Mouse (Mus musculus) thymus, postnatal 10 days (tissue): ENCODE measurements around the gene Macrod2.
"Not testable (repeated sequence)": the region's sequence is repeated elsewhere in the genome, so short reads cannot be mapped to it uniquely, and the experiment has no call there.

Source experiments
- DNase-seq, 2 experiments: peaks; one replicate each; pipeline ENCODE4 v3.0.0; 2021; ENCODE audit warnings: low spot score in 2 of 2

Gene Macrod2

DNA sequence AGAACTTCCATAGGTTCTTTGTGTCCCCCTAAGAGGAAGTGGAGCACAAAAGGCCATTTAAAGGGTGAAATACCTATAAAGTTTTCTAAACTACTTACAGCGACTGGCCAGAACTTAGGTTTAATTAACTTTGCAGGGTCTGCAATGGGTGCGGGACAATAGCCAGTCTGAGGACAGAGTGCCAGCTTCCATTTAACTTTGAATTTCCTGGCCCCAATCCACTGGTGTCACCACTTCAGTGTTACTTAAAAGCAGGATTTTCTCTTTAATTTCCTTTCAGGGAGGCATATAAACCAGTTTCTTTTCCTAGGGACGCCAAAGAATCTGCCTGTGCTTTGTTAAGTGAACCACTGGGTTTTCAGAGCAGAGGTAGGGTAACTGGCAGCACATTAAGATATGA lies 303.5 kb downstream of the Macrod2 start:
- DNase-seq = no peak

DNA sequence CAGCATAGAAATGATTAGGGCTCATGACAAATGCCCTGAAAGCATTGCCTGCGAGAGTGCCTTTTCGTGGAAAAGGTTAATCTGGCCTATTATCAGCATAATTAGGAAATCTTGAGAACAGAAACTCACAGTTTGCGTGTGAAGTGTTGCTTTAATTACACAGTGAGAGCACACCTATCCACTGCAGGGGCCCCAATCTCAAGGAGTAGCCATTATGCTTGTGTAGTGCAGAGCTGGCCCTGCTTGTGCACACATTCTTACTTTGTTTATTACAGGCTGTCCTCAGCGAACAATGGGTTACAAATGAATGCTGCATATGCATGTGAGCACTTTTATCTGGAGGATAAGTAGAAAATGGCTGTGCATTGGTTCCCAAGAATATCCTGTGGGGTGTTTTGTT lies 308.3 kb downstream of the Macrod2 start:
- DNase-seq = no peak

DNA sequence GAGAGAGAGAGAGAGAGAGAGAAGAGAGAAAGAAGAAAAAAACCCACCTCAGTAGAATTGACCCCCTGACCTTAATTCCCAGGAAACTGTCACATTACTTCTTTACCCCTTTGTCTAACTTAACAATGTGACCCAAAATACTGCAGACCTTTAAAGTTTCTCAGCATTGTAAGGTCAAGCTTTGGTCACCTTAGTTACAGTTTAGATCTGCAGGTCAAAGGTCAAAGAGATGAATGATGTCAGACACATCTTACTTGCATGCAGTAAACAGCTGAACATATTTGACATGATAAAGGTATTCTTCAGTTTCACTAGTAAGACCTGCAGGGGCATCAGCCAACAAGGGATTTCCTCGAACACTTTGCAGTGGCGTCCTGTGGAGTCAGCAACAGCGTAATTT lies 309.0 kb downstream of the Macrod2 start:
- no peak for DNase-seq

DNA sequence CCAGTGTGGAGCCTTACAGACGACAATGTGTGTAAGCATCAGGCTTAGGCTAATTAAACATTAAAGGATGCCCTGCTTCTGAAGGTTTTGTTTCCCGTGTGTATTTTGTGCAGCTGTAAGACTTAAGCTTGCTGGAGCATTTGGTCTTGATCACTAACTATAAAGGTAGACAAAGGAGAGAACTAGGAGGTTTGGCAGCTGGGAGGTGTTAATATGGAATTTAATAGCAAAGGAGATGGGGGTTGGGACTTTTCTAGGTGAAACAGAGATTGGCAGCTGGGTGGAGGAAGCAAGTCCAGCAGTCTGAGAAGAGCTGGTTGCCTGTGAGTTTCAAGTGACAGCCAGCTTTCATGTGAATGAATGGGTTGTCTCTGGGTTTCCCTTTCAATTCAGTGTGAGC lies 310.2 kb downstream of the Macrod2 start:
- DNase-seq = no peak

DNA sequence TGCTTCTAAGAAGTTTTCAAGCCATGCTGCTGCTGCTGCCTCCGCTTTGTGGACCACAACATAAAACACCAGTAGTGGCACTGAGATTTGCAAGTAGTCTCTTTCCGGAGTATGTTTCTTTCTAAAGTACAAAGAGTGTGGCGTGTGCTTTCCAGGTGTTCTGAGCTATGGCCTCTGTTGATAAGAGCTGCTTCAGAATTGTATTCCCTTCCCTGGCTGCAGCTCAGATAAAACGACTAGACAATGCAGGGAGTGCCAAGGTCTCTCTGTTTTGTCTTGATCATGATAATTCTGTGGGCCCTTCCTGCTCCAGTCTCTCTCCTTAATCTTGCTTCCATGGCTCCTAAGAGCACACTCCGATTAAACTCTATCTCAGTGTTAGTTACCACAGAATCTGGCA lies 312.4 kb downstream of the Macrod2 start:
- no peak for DNase-seq

DNA sequence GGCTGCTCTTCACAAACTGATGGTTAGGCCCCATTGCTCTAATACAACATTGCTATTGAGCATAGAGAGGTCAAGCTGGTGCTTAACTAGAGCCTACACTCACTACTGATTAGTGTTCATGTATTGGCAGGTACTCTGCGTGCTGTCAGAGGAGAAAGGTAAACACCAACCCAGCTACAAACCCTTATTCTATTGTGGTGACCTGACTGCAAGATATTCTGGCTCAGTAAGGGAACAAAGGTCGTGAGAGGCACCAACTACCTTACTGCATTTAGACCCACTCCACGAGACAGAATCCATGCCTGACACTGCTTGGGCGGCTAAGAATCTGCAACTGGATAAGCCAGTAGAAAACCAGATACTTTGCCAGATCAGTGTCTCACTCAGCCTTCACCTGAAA lies 320.7 kb downstream of the Macrod2 start:
- DNase-seq = no peak

DNA sequence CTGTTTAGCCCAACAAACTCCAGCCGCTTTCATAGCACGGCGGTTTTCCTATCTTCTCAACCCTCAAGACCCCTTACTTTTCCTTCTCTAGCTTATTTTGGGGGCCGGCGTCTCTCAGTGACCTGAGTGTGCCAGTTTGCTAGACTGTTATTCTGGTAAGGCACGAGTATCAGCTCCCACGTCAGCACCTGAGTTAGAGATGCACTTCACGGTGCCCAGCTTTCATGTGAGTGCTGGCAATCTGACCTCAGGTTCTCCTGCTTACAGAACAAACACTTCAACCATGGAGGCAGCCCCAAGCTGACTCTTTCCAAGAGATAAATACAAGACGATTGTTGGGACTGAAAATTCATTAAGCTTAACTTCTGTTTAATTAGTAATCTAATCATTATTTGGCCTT lies 322.3 kb downstream of the Macrod2 start:
- DNase-seq = no peak

DNA sequence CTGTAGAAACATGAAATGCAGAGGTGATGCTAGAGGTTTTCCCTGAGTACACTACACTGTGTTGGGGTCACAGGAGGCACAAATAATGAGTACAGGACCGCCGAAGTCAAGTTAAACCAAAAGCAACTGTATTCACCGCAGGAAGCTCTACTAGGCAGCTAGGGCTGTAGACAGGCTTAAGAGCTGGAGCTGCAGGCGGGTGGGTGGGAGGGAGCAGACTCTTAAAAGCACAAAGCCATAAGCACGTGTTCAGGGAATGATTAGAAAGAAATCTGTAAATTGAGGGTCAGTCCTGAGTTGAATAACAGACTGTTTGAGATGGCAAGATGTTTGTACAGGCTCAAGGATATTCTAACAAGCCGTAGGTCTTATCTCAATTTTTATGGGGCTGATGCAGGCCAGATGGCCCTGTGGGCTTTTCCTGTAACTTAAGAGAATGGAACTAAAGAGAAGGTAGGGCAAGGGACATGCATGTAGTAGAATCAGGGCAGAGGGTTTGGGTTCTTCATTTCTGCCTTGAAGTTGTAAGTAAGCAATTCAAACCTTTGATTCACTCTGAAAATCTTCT lies 337.6 kb downstream of the Macrod2 start:
- no peak for DNase-seq

DNA sequence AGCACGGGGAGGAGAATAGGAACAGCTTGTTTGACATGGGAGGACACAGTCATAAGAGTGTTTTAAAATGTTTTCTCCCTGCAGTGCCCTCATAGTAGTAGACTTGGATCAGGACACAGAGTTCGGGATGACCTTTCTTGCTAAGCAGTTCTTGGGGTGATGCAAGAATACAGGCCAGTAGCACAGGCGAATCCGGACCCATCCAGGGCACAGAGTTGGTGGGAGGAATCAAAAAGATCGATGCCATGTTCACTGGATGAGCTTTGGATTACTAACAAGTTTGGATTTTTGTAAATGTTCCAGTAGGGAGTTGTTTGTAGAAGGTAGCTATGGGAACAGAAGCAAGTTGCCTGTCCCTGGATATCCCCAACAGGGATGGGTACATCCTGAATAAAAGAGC lies 345.4 kb downstream of the Macrod2 start:
- DNase-seq = no peak

DNA sequence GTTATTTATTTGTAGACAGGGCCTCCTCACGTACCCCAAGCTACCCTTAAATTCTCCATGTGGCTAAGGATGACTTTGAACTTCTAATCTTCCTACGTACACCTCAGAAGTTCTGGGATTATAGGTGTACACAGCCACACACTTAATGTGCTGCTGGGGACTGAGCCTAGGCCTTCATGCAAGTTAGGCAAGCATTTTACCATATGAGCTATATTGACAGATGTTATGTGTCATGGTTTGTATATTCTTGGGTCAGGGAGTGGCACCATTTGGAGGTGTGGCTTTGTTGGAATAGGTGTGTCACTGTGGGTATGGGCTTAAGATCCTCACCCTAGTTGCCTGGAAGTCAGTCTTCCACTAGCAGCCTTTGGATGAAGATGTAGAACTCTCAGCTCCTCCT lies 347.8 kb downstream of the Macrod2 start:
- DNase-seq = not testable (repeated sequence)

DNA sequence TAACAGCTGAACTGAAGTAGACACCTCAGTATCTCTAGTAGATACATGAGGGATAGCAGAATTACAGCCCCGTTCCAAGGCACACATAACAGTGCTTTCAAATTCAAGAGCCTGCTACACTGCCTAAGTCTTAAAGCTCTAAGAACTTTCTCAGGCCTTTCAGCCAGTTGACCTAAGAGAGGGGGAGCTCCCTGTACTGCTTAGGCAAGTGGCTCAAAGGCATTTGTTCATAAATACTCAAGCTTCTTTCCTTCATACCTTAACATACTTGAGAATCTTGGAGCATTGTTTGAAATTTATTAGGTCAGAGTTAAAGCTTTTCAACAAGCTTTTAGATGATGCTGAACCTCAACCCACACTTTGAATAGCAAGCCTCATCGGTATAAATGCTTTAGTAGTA lies 363.8 kb downstream of the Macrod2 start:
- no peak for DNase-seq

DNA sequence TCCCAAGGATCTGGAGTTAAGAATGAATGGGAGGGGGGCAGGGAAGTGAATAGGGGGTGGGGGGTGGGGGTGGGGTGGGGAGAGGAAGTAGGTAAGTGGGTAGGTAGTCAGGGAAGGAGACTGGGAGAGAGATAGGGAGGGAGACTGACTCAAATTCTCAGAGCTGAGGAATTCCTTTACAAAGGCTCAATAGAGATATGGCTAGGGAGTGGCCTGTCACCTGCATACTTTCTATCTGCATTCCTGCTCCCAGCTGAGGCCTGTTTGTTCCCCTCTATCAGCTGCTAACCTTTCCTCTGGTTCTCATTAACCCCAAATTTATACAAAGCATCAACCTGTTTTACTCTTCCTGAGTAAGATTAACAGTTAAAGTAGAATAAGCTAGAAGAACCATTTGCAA lies 364.6 kb downstream of the Macrod2 start:
- no peak for DNase-seq

DNA sequence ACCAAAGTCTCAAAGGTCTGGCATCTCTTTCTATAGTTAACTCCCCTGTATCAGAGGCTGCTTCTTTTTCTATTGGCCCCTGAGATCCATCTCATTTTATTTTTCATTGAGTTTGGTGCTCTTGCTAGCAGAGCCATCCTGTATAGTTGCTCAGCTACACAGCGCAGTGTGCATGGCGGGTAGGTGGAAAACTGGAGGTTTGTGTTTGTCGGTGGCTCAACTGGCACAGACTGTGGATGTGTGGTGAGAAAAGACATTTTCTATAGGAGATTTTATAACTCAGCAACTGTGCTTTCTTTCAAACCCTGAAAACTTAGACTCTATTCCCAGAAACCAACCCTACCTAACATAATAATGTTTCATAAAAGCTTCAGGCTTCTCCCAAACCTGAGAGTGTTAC lies 365.0 kb downstream of the Macrod2 start:
- DNase-seq = no peak

DNA sequence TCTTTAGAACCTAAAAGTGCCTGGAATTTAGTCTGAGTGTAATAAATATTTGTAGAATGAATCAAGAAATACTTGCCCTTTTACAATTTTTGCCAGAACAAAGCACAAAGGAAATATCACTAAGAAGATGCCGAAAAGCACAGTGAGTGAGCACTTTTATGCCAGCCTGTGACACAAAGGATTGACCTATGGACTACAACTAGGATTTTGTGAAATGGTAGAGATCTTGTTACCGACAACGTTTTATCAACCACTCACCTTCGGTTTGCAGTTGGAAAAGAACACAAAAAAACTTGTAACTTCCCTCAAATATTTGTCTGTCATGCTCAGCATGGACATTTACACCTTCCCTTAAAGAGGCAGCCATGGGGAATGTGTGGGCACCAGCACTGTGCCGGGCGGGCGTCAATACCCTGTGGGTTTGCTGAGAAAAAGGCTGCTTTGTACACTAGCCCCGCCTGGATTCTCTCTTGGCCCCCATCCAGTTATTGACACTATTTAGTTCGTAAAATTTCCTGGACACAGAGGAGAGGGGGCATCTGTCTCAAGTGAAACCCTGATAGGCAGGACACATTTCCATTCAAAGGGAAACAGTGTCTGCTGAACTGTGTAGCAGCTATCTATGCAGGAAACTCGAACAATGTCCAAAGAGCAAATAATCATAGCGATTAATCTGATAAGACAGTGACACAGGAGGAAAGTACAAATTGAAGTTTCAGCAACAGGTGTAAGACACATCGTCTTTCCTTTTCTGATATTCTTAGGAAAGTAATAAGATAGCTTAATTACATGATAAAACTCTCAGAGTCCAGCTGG lies 368.2 kb downstream of the Macrod2 start:
- no peak for DNase-seq

DNA sequence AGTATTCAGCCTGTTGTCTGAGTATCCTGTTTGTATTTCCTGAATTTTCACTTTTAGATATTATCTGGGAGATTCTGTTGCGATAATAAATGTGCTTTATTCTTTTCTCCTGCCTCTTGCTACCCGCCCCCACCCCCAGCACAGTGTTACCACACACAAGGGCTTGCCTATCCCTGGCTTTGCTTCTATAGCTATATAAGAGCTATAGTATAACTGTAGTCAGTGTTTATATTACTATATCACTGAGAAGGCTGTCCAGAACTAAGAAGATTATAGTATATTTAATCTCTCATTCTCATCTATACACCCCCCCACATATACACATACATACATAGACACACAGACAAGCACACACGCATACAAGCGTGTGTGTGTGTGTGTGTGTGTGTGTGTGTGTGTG lies 374.4 kb downstream of the Macrod2 start:
- no peak for DNase-seq

DNA sequence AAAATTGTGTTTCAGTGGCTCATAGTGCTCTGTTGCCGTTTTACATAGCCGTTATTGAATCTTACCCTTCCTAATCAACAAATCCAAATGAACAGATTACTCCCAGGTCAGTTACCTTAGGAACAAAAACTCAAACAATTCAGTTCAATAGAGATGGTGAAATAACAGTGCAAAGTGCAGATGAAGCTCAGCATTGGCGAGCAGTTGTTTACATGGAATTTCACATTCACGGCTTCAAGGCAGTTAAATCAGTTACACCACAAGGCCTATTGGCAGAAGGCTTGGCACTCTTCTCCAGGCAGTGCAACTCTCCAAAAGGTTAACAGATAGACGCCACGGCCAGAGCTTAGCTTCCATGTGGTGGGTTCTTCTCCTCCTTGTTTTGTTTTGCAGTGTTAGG lies 377.7 kb downstream of the Macrod2 start:
- DNase-seq = no peak

DNA sequence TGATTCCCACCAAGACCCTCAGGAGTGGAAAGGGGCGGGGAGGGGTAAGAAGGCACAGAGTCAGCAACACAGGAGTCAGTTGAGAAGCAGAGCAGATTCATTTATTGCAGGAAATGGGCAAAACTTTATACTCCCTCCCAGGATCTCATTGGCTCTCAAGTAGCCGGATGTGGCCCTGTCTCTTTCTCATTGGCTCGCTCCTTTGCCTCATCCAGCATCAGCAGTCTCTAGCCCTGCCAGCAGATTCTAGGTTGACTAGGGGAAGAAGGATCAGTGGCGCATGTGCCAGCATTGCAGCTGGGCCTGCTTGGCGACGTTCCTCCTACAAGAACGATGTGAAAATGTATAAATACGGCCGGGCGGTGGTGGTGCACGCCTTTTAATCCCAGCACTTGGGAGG lies 378.3 kb downstream of the Macrod2 start:
- DNase-seq = no peak

DNA sequence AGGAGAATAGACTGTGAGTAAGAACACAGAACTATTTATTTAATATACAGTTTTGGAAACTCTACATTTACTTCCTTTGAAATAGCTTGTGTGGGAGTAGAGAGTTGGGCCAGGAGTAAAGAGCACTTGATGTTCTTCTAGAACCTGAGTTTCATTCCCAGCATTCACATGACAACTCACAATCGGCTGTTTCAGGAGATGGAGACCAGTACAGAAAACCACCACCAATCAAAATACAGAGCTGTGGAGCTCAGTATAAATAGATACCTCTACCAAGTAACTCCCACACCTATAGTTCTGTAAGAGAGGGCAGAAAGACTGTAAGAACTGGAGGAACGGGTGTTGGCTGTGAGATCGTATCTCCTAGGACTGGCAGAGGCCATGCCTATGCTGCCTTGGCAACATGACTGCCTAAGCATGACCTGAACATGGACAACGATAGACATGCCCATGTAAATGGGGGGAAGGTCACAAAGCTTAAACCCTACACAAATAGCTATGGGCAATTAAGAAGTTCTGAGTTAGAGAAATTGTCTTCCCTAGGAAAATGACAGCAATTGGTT lies 379.8 kb downstream of the Macrod2 start:
- no peak for DNase-seq

DNA sequence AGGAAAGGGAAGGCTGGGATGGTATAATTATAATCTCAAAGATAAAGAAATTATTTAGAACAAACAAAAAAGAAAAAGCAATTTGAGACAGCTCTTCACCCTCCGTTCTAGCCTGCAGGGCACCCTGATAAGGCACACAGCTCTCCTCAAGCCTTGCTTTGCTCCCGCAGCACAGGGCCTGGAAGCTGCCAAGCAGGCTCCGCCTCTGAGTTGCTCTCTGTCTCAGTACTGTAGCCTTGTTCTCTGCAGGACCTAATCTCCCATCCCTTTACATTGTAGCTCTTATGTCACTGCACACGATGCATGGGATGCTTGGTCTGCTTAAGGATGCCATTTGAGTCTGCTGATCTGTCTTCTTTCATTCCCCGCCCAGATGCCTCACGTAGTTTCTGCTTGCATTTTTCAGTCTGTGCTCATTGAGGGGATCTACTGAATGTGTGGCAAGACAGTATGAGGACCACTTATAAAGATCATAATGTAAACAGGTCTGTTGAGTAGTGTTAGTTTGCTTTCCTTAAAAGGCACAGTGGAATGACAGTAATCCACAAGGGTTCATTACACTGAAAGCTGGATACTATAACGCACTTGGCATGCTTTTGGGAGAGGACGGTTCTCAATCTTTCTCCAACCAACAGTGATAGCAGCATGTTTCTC lies 380.5 kb downstream of the Macrod2 start:
- DNase-seq = no peak

DNA sequence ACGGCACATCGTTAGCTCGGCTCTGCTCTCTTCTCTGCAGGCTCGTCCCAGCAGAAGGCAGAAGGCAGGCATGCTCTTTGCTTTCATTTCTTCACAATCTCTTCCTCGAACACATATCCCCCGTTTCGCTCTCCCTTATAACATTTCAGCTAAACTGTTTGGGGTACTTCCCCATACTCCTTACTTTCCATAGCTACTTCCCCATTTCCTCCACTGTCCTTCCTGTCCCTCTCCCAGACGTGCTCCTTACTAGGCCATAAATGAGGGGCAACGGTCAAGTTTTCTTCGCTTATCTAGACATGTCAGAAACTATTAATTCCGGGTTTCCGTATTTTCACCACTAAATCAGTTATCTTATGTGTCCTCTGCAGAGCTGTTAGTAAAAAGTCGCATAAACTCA lies 383.1 kb downstream of the Macrod2 start:
- DNase-seq = no peak

DNA sequence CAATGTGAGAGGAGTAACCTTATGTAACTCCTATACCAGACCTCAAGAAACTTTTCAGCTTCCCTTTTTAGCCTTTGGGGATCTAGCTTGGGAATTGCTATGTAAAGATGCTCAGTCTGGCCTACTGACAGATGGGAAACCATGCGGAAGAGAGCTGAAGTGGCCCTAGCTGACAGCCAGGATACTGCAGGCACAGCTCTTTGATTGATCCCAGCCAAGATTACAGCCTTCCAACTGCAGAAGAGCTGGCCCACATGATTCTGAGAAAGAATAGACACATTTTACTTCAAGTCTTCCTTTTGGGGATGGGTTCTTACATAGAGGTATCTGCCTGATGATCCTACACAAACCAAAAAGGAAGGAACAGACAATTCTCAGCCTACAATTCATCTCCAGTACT lies 387.9 kb downstream of the Macrod2 start:
- no peak for DNase-seq

DNA sequence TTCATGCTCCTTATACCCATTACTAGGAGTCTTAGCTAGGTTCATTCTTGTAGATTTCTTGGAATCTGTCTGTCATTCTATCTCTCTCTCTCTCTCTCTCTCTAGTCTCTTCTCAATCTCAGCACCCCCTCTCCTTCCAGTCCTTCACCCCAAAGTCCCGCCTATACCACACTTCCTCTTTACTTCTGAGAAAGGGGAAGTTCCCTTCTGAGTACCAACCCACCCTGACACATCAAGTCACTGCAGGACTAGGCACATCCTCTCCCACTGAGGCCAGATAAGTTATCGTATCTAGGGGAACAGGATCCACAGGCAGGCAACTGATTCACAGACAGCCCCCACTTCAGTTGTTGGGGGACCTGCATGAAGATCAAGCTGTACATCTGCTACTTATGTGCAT lies 389.5 kb downstream of the Macrod2 start:
- DNase-seq = no peak

DNA sequence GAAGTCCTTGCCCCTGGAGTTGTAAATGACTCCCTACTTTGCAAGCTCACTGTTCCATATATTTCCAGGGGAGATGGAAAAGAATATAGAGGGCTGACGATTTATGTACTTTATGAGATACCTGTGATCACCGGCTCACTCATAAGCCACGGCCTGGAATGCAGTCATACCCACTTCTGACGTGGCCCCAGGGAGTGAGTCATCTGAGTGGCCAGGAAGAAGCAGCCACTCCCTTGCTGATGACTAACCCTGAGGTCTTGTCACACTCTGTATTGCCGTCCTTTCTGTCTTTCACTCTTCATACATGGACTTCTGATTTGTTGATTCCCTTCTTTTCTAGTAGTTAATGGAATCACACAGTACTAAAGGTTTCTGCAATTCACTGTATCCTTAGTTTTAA lies 395.3 kb downstream of the Macrod2 start:
- DNase-seq = no peak
